Mouse (Mus musculus) stomach, embryonic 14.5 days (tissue): Measurements from ENCODE around the gene Mblac2. TPM values are rescaled to one million over a fixed set of nuclear protein-coding genes. Genes with fewer than 3 reads are reported as not detected.

Experiments
- ATAC-seq: fragments of 200-750 bp; cut with Nextera tagmentation; 2 replicates; pipeline ENCODE4 v1.8.0; 2017; ENCODE audit warnings: low read depth, moderate TSS enrichment; ENCODE audit not compliant: insufficient number of reproducible peaks, insufficient read depth, low FRiP score
- H3K27ac ChIP-seq: fragments of 300-500 bp; sonication (generic); 2 replicates; pipeline ENCODE4 v1.5.1; 2014; ENCODE audit warnings: mild to moderate bottlenecking, low read length, moderate library complexity, mixed read lengths
- H3K27me3 ChIP-seq: fragments of 300-500 bp; sonication (generic); 2 replicates; pipeline ENCODE4 v1.6.1; 2014; ENCODE audit warnings: low read length, control low read depth, mixed read lengths; ENCODE audit not compliant: control insufficient read depth, insufficient read depth
- H3K36me3 ChIP-seq: fragments of 300-500 bp; sonication (generic); 2 replicates; pipeline ENCODE4 v1.6.1; 2014; ENCODE audit warnings: mild to moderate bottlenecking, control low read depth, low read length, moderate library complexity, mixed read lengths; ENCODE audit not compliant: control insufficient read depth, insufficient read depth
- H3K4me1 ChIP-seq: fragments of 300-500 bp; sonication (generic); 2 replicates; pipeline ENCODE4 v1.6.1; 2014; ENCODE audit warnings: low read length, control low read depth, mixed read lengths; ENCODE audit not compliant: control insufficient read depth, insufficient read depth
- H3K4me2 ChIP-seq: fragments of 300-500 bp; sonication (generic); replicated peaks from 2 replicates; pipeline ENCODE4 v1.6.1; 2014; ENCODE audit warnings: low read depth, low read length, control low read depth
- H3K4me3 ChIP-seq: fragments of 300-500 bp; sonication (generic); 2 replicates; pipeline ENCODE4 v1.5.1; 2014; ENCODE audit warnings: low read depth, low read length, control low read depth
- H3K9ac ChIP-seq: fragments of 300-500 bp; sonication (generic); replicated peaks from 2 replicates; pipeline ENCODE4 v1.6.1; 2014; ENCODE audit warnings: low read depth, mild to moderate bottlenecking, control low read depth, low read length, moderate library complexity, mixed read lengths
- H3K9me3 ChIP-seq: fragments of 300-500 bp; sonication (generic); 2 replicates; pipeline ENCODE4 v1.6.1; 2016; ENCODE audit warnings: low read depth, low read length, control low read depth; ENCODE audit not compliant: control insufficient read depth
- WGBS: fragments of 180-500 bp; shearing (Covaris S2); extraction: QIAGEN DNeasy Blood & Tissue Kit; methylation state at CpG from one replicate; pipeline ENCODE4 v1.1.7; 2014; 5-methylcytosine and 5-hydroxymethylcytosine counted together
- polyA plus RNA-seq: library from polyadenylated mRNA; unstranded; fragments of >200 nt; fragmentation: Nextera tagmentation; extraction: Ambion mirVana; gene quantifications from 2 replicates; pipeline ENCODE4 v1.2.1, GENCODE M21; 2014

The Mblac2 gene
- polyA plus RNA-seq, 1 experiment from 2014 or later: 9.3 TPM

DNA sequence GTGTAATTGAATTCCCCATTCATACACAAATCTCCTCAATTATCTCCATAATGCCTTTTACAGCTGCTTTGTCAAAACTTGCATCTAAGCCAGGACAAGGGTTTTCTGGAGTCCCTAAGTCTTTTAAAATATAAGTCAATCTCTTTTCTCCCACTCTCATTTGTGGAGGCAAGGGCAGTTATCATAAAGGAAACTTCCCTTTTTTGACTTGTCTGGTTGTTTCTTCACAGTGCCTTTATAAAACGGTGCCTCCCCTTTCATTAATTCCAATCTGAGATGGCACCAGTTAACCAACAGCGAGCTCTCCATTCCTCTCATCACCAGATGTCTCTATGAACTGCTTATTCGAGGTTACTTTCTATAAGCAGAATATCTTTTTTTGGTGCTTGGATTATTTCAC is 65.1 kb downstream of the Mblac2 start:
- Histone ChIP-seq H3K4me1 (no peaks in the 10 kb centered on the region), H3K36me3 (no peaks in the 10 kb centered on the region), H3K9ac (no peak overlapping the region), H3K27ac (no peak overlapping the region), H3K9me3 (no peaks in the 10 kb centered on the region), H3K27me3 (no peaks in the 10 kb centered on the region), H3K4me2 (no peak overlapping the region), H3K4me3 (no peak overlapping the region)
- ATAC-seq: no peak
- WGBS: 77% methylated on average over 3 of the region's 3 CpGs

DNA sequence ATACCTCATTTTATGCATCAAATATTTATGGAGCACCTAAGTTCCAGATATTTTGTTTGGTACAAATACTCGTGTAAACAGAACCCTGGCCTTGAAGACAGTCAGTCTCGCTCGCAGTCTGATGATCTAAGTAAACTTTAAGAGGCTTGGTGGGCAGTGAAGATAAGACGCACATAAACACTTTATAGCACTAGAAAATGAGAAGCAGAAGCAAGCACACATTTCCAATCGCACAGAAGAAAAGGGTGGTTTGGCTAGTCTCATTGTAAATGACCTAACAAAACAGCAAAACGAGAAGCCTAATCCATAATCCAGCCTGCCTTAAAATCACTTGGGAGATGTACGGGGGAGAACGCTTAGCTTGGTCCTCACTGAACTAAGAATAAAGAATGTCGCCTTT is 71.3 kb downstream of the Mblac2 start:
- WGBS: 30% methylated on average over 9 of the region's 9 CpGs
- Histone ChIP-seq H3K27me3 (no peaks in the 10 kb centered on the region), H3K4me2 (peak overlapping the region; percentile 79), H3K4me3 (peak overlapping the region; percentile 68), H3K4me1 (0 out of 2 replicates have a peak, but pooled peaks cover 2% of the 10 kb centered on the region), H3K36me3 (peaks cover 3% of the 10 kb centered on the region; the same call in 1 of the 2 replicates), H3K27ac (peak overlapping the region; percentile 48), H3K9me3 (no peaks in the 10 kb centered on the region), H3K9ac (peak overlapping the region; percentile 39; the same call in 1 of the 2 replicates)
- no peak for ATAC-seq

DNA sequence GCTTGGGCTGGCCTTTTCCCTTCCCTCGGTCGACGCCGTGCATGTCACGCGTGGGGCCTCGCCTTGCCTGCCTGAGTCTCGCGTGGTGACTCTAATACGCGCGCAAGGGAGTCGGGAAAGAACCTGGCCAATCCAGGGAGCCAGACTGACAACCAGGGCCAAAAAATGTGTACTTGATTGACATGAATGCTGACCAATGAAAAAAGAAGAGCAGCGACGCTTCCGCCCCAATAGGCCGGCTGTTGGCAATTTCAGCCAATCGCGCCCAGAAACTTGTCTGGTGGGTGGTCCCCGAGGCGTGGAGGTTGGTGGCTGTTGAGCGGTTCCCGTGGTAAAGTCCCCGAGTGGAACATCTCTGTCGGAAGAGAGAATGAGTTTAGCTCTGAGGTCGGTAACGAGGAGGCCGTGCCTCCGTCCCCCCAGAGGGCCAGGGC is 71.8 kb downstream of the Mblac2 start, which contains the start of gene Cetn3:
Gene Cetn3 (plus strand): TSS at position 107 of the 434 bp plus-strand sequence.
- no peaks in the 10 kb centered on the region for H3K27me3 ChIP-seq
- peak within 1 kb of the TSS; percentile 68 for H3K4me3 ChIP-seq
- H3K9ac ChIP-seq: peak within 1 kb of the TSS; percentile 82
- WGBS: under 1% methylated on average over 29 of the region's 29 CpGs
- H3K4me1 ChIP-seq: 0 out of 2 replicates have a peak, but pooled peaks cover 2% of the 10 kb centered on the region
- peaks cover 3% of the 10 kb centered on the region; the same call in 1 of the 2 replicates for H3K36me3 ChIP-seq
- H3K27ac ChIP-seq: peak within 1 kb of the TSS; percentile 99
- H3K4me2 ChIP-seq: peak within 1 kb of the TSS; percentile 79
- H3K9me3 ChIP-seq: no peaks in the 10 kb centered on the region
- peak; percentile 92 for ATAC-seq

DNA sequence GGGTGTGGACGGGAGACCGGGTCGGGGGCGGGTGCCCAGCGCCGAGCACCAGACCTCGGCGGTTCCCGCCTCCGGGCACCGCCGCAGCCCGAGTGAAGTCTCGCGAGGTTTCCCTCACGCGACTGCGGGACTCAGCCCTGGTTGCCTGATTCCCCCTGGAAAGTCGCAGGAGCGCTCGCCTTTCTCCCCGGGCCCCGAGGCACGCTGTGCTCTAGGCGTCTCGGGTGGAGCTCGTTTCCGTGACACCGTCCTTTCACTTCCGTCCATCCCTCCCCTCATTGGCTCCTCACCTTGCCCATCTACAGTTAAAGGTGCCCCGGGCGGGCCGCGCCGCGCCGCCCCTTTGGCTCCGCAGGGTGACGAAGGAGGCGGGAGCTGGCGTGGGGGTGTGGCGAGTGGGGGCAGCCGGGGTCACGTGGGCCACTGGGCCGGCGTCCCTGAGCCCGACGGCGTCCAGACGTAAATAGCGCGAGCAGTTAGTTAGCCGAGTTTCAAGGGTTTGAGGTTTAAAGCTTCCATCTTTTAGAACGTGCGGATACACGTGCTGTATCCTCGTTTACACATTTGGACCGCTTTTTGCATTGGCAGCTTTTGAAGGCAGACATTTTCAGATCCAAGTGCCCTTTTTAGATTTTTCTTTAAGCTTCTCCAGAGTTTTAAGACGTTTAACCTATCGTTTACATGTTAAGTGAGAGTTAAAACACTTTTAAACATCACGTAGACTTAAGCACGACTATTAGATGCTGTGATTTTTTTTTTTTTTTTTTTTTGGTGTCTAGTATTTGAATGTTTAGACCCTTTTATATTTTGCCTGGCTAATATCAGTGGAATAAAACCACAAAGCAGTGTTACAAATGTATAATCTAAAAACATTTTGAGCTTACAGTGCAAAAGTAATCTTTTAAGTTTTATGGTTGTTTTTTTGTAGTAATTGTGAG is 72.5 kb downstream of the Mblac2 start:
- 0 out of 2 replicates have a peak, but pooled peaks cover 2% of the 10 kb centered on the region for H3K4me1 ChIP-seq
- 1% methylated on average over 61 of the region's 62 CpGs for WGBS
- H3K27me3 ChIP-seq: no peaks in the 10 kb centered on the region
- H3K27ac ChIP-seq: peak overlapping the region; percentile 99
- H3K36me3 ChIP-seq: peaks cover 3% of the 10 kb centered on the region; the same call in 1 of the 2 replicates
- peak; percentile 98 for ATAC-seq
- H3K9me3 ChIP-seq: no peaks in the 10 kb centered on the region
- peak overlapping the region; percentile 68 for H3K4me3 ChIP-seq
- H3K9ac ChIP-seq: peak overlapping the region; percentile 82
- H3K4me2 ChIP-seq: peak overlapping the region; percentile 38

DNA sequence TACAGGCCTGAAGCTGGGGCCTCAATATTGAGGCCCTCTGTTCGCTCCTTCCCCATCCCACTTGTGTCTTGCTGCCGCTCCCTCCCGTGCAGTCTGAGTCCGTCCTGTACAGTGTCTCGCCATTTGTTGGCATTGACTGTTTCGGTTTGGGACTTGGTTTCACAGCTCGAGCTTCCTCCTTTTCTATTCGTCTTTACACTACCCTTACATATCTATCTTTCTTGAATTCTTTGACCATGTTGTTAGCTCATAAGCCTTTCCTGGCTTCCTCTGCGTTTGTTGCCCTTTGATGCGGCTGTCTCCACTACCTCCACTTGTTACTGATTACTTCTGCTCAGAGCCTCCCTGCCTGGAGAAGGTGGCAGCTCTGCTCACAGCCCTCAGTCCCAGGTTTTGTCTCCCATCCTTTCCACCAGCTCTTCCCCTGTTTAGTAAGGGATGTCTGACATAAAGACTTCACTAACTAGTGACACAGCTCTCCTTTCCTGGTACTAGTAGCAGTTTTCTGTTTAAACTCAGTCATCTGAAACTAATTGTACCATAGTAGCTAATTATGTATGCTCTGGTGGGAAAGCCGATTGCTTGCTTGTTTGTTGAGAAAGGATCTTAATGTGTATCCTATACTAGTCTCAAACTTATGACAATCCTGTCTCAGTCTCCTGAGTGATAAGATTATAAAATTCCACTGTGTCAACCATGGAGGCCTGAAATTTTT is 74.8 kb downstream of the Mblac2 start:
- Histone ChIP-seq H3K4me3 (no peak overlapping the region), H3K36me3 (peaks cover 3% of the 10 kb centered on the region; the same call in 1 of the 2 replicates), H3K9me3 (no peaks in the 10 kb centered on the region), H3K4me2 (no peak overlapping the region), H3K27ac (no peak overlapping the region), H3K27me3 (no peaks in the 10 kb centered on the region), H3K4me1 (0 out of 2 replicates have a peak, but pooled peaks cover 2% of the 10 kb centered on the region), H3K9ac (no peak overlapping the region)
- 85% methylated on average over 11 of the region's 11 CpGs for WGBS
- no peak for ATAC-seq

DNA sequence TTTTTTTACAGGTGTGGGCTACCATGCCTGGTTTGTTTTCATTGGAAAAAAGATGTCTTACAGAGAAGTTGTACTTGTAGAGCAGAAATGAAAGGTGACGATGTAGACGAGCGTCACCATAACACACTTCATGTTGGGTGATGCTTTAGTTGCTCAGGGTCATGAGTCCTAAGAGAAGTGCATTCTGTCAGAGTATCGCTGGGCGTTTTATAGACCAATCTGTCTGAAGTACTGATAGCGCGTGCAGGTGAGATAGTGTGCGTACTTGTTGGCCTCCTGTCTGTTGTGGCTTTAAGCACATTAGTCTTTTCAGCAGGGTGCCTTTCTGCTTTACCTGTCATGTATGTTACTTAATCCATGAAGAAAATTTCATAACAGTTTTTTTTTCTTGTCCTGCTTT is 79.0 kb downstream of the Mblac2 start:
- WGBS: 93% methylated on average over 8 of the region's 8 CpGs
- Histone ChIP-seq H3K36me3 (peaks cover 3% of the 10 kb centered on the region; the same call in 1 of the 2 replicates), H3K9ac (no peak overlapping the region), H3K4me3 (no peak overlapping the region), H3K27me3 (no peaks in the 10 kb centered on the region), H3K4me1 (no peaks in the 10 kb centered on the region), H3K4me2 (no peak overlapping the region), H3K9me3 (no peaks in the 10 kb centered on the region), H3K27ac (no peak overlapping the region)
- no peak for ATAC-seq

DNA sequence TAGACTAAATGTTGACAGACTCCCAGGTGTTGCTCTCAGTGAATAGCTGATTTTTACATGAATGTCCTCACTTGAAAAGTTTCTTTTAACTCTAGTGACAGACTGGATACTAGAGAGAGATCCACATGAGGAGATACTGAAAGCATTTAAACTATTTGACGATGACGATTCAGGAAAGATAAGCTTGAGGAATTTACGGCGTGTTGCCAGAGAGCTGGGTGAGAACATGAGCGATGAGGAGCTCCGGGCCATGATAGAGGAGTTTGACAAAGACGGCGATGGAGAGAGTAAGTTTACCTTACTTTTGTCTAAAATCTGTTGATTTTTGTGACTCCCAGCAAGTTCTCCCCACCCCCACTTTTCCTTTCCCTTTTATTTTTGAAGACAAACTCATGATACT is 80.7 kb downstream of the Mblac2 start:
- Histone ChIP-seq H3K27ac (no peak overlapping the region), H3K9me3 (no peaks in the 10 kb centered on the region), H3K4me3 (no peak overlapping the region), H3K4me1 (no peaks in the 10 kb centered on the region), H3K27me3 (no peaks in the 10 kb centered on the region), H3K9ac (no peak overlapping the region), H3K4me2 (no peak overlapping the region), H3K36me3 (peaks cover 3% of the 10 kb centered on the region; the same call in 1 of the 2 replicates)
- ATAC-seq: no peak
- WGBS: 27% methylated on average over 8 of the region's 8 CpGs

DNA sequence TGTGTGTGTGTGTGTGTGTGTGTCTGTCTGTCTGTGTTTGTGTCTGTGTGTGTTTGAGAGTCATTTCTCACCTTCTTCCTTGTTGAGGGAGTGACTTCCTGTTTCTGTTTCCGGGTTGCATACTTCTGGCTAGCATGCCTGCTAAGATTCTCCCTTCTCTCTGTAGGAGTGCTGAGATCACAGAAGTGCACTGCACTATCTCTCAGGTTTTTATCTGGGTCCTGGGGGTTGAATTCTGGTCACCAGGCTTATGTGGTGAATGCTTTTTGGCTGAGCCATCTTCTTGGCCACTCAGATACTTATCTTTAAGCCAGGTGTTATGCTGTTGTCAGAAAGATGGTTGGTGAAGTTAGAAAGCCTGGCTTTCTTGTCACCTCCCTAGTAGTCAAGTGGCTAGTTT is 82.7 kb downstream of the Mblac2 start:
- Histone ChIP-seq H3K4me1 (no peaks in the 10 kb centered on the region), H3K27me3 (no peaks in the 10 kb centered on the region), H3K4me2 (no peak overlapping the region), H3K36me3 (no peaks in the 10 kb centered on the region; the same call in 1 of the 2 replicates), H3K4me3 (no peak overlapping the region), H3K9me3 (no peaks in the 10 kb centered on the region), H3K27ac (no peak overlapping the region), H3K9ac (no peak overlapping the region)
- no peak for ATAC-seq
- WGBS: 37% methylated on average over 1 of the region's 1 CpGs
